Mouse (Mus musculus) cortical plate, adult 2 months (tissue): ENCODE data around the gene Mylk4.

Experiments
- CTCF ChIP-seq: fragments of 200-500 bp; IDR thresholded peaks from 2 replicates; pipeline ENCODE4 v1.5.1; 2011; ENCODE audit warnings: mild to moderate bottlenecking, control low read depth, low read length; ENCODE audit not compliant: insufficient read depth; ENCODE audit errors: extremely low read depth
- POLR2A ChIP-seq: fragments of 200-500 bp; IDR thresholded peaks from 2 replicates; pipeline ENCODE4 v1.6.1; 2011; ENCODE audit warnings: mild to moderate bottlenecking, low read length, control low read depth; ENCODE audit not compliant: insufficient read depth; ENCODE audit errors: extremely low read depth

DNA sequence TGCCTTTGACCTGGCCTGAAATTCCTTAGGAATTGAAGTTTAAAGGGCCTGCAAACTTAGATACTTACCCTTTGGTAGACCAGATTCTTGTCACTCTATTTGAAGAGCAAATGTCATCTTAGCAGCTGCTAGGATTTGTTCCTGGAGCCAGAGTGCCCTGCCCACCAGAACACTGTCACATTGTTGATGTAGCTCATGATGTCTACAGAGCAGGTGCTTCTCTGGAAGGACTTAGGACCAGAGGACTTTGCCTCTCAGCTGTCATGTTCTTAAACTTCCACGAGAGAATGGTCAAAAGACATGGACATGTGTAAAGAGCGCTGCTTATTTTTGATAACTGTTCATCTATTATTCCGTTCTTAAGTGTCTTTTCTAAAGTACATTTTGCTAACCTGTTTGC, 35.5 kb upstream of the Mylk4 start:
- no peak for TF ChIP-seq POLR2A
- TF ChIP-seq CTCF: no peak
